Mouse (Mus musculus): Measurements from ENCODE around the gene Scrn2. TPM values are rescaled to one million over a fixed set of nuclear protein-coding genes. Genes with fewer than 3 reads are reported as not detected.

The Scrn2 gene
- polyA plus RNA-seq (2015; fragmentation: Illumina TruSeq; extraction: RNeasy Lipid Tissue Mini Kit (QIAGEN cat#74804); ENCODE audit: insufficient read depth, low read depth, low replicate concordance): 4.0 TPM

DNA sequence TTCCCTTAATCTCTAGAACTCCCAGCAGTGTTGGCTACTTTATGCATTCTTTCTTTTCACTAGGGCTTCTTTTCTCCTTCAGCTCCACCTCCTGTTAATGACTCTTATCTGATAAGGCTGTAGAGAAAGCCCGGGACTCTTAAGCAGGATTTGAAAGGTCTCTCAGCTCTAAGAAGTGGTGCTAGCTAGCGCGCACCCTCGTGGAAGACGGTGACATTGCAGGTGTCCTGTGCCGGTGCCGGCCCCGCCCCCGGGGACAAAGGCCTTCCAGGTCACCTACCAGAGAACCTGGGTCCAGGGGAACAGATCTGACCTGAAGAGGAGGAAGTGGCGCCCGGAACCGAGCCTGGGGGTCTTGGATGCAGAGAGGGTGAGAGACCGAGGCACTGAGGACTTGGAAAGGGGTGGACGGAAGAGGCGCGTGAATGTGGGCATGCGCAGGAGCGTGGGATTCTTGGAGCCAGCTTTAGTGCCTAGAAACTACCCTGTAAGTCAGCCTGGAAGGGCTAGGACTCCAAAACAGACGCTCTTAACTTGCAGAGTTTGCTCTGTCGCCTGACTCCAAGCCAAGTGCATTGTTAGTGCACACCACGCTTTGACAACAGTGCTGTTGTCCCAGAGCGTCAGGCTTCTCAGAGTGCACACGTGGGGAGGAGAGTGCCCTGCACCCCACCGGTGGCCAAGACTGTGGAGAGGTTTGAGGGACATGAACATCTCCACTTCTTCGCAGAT, at the start of gene Scrn2:
Gene Scrn2 (plus strand): TSS at position 253 of the 732 bp plus-strand sequence.

DNA sequence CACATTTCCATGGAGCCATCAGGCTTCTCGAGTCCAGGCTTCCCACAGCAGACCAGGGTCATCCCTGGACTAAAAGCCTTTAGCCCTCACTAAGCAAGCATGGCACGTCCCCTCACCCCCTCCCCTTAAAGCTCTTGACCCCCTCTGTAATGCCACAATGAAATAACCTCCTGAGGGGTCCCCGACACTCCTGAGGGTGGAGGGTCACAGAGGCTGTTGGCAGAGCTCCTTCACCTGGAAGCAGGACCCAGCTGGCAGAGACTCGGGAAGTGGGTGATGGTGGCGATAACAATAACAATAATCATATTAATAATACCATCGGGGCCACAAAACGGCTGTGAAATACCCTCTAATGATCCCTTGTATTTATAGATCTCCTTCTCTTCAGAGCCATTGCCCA, 46.9 kb upstream of the Scrn2 start, which contains the start of gene Sp2:
Gene Sp2 (minus strand): TSS at position 101 of the 400 bp plus-strand sequence.

DNA sequence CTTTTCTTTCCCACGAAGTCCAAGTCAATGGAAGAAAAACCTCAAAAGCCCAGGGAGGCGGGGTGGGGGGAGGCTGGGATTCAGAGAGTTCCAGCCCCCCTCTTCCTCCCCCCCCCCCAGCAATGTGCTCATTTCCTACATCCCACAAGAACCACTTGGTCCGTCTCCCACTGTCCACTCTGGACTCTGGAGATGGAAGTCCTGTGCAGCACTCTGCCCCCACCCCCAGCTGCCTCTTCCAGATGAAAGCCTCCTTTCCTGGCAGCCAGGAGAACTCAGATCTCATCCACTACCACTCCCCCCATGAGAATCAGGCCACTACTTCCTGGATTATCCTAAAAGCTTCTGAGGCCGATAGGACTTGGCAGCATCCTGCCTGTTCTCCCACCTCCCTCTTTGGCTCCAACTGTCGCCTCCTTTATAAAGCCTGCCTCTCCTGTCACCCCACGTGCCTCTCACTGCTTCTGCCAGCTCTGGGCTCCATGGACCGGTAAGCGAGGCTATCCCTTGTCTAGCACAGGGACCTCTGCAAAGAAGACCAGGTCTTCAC, 16.5 kb upstream of the Scrn2 start, which contains the start of gene Sp6:
Gene Sp6 (plus strand): TSS at position 274 of the 550 bp plus-strand sequence.

DNA sequence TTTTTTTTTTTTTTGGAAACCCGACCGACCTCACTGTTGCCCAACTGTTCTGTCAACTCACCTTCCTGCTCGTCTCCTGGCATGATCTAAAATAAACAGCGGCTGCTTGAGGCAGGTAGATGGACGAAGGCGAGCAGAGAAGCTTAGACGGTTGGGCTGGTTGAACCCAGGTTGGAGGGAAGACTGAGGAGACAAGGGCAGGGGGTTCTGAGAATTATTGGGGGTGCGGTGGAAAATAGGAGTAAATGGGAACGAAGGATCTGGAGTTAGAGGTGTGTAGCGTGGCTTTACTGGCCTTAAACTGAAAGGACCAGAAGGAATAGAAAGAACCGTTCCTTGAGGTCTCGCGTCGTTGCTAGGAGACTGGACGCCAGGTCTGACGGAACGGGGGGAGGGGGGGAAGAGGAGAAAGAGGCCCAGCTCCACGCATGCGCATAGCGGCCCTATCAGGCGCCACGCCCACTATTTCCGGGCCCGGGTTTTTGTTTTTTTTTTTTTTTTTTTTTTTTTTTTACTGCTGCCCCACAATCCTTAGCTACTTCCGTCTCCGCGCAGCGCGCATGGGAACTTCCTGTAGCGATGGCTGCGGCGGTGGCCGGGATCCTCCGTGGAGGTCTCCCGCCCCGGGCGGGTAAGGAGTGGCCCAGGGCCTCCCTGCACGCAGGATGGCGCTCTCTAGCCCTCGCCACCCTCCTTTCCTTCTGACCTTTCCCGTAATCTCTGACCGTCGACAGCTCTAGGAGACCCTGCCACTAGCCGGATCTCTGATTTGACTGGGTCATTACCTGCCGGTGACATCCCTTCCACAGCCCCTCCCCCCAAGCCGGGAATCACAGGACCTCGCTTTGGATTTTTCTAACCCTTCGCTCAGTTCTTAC, 11.5 kb downstream of the Scrn2 start, which contains the start of the genes Lrrc46 and Mrpl10:
Gene Lrrc46 (minus strand): TSS at position 386 of the 878 bp plus-strand sequence.
Gene Mrpl10 (plus strand): TSS at position 539 of the 878 bp plus-strand sequence.

DNA sequence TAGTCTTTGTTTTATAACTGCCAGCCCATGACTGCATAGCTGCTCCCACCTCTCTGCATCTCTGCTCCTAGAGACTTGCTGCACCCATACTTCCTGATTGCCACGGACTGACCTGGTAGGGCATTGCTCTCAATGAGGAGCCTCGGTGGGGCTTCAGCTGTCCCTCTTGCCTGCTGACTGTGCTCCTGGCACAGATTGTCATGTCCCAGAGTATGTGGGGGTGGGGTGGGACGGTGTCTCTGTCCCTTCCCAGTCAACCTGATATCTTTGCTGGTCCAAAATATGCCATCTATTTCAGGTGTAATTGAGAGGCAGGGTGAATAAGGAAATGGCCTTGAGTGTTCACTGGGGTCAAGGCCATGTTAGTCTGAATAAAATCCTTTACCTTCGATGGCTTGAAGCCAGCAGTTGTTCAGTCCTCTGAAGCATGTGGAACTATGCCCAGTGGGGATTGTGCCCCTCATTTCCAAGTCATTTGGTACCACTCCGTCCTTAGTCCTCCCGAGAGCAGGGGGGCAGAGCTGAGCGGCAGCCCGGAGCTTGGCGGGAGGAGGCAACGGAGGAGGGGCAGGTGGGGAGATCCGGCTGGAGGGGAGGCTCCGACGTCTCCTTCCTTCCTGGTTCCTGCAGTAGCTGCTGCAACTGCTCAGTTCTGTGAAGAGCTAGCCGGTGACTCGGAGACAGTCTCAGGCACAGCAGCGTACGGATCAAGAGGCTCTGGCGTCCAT, 20.6 kb downstream of the Scrn2 start, which contains the start of gene Osbpl7:
Gene Osbpl7 (plus strand): TSS at position 413 of the 728 bp plus-strand sequence.

Other genes starting within 250 kb of the Scrn2 start
- gene Cbx1, start 240.8 kb upstream of the Scrn2 start, polyA plus RNA-seq (2015; fragmentation: Illumina TruSeq; extraction: RNeasy Lipid Tissue Mini Kit (QIAGEN cat#74804); ENCODE audit: insufficient read depth, low read depth, low replicate concordance): 10.8 TPM
- gene Nfe2l1, start 200.0 kb upstream of the Scrn2 start, polyA plus RNA-seq (2015; fragmentation: Illumina TruSeq; extraction: RNeasy Lipid Tissue Mini Kit (QIAGEN cat#74804); ENCODE audit: insufficient read depth, low read depth, low replicate concordance): 32.6 TPM
- gene Copz2, start 180.1 kb upstream of the Scrn2 start, polyA plus RNA-seq (2015; fragmentation: Illumina TruSeq; extraction: RNeasy Lipid Tissue Mini Kit (QIAGEN cat#74804); ENCODE audit: insufficient read depth, low read depth, low replicate concordance): 123 TPM
- gene Cdk5rap3, start 113.4 kb upstream of the Scrn2 start, polyA plus RNA-seq (2015; fragmentation: Illumina TruSeq; extraction: RNeasy Lipid Tissue Mini Kit (QIAGEN cat#74804); ENCODE audit: insufficient read depth, low read depth, low replicate concordance): 40.0 TPM
- 36.3 TPM for gene Prr15l, start 101.8 kb upstream of the Scrn2 start, polyA plus RNA-seq (2015; fragmentation: Illumina TruSeq; extraction: RNeasy Lipid Tissue Mini Kit (QIAGEN cat#74804); ENCODE audit: insufficient read depth, low read depth, low replicate concordance)
- 8.0 TPM for gene Pnpo, start 86.0 kb upstream of the Scrn2 start, polyA plus RNA-seq (2015; fragmentation: Illumina TruSeq; extraction: RNeasy Lipid Tissue Mini Kit (QIAGEN cat#74804); ENCODE audit: insufficient read depth, low read depth, low replicate concordance)
- gene Sp2, start 47.0 kb upstream of the Scrn2 start, polyA plus RNA-seq (2015; fragmentation: Illumina TruSeq; extraction: RNeasy Lipid Tissue Mini Kit (QIAGEN cat#74804); ENCODE audit: insufficient read depth, low read depth, low replicate concordance): 3.1 TPM
- 0.30 TPM for gene Sp6, start 16.5 kb upstream of the Scrn2 start, polyA plus RNA-seq (2015; fragmentation: Illumina TruSeq; extraction: RNeasy Lipid Tissue Mini Kit (QIAGEN cat#74804); ENCODE audit: insufficient read depth, low read depth, low replicate concordance)
- not detected for gene Lrrc46, start 11.5 kb downstream of the Scrn2 start, polyA plus RNA-seq (2015; fragmentation: Illumina TruSeq; extraction: RNeasy Lipid Tissue Mini Kit (QIAGEN cat#74804); ENCODE audit: insufficient read depth, low read depth, low replicate concordance)
- gene Mrpl10, start 11.6 kb downstream of the Scrn2 start, polyA plus RNA-seq (2015; fragmentation: Illumina TruSeq; extraction: RNeasy Lipid Tissue Mini Kit (QIAGEN cat#74804); ENCODE audit: insufficient read depth, low read depth, low replicate concordance): 12.3 TPM
- gene Osbpl7, start 20.7 kb downstream of the Scrn2 start, polyA plus RNA-seq (2015; fragmentation: Illumina TruSeq; extraction: RNeasy Lipid Tissue Mini Kit (QIAGEN cat#74804); ENCODE audit: insufficient read depth, low read depth, low replicate concordance): 3.8 TPM
- gene Tbx21, start 85.4 kb downstream of the Scrn2 start, polyA plus RNA-seq (2015; fragmentation: Illumina TruSeq; extraction: RNeasy Lipid Tissue Mini Kit (QIAGEN cat#74804); ENCODE audit: insufficient read depth, low read depth, low replicate concordance): not detected
- gene Tbkbp1, start 121.6 kb downstream of the Scrn2 start, polyA plus RNA-seq (2015; fragmentation: Illumina TruSeq; extraction: RNeasy Lipid Tissue Mini Kit (QIAGEN cat#74804); ENCODE audit: insufficient read depth, low read depth, low replicate concordance): 5.3 TPM
- gene Kpnb1, start 157.9 kb downstream of the Scrn2 start, polyA plus RNA-seq (2015; fragmentation: Illumina TruSeq; extraction: RNeasy Lipid Tissue Mini Kit (QIAGEN cat#74804); ENCODE audit: insufficient read depth, low read depth, low replicate concordance): 19.5 TPM